Mouse (Mus musculus): Measurements from ENCODE around the gene Eif2a. TPM values are rescaled to one million over a fixed set of nuclear protein-coding genes. Genes with fewer than 3 reads are reported as not detected.

Gene Eif2a
- total RNA-seq, 2 experiments from 2014 or later: 43.4 to 44.1 TPM

DNA sequence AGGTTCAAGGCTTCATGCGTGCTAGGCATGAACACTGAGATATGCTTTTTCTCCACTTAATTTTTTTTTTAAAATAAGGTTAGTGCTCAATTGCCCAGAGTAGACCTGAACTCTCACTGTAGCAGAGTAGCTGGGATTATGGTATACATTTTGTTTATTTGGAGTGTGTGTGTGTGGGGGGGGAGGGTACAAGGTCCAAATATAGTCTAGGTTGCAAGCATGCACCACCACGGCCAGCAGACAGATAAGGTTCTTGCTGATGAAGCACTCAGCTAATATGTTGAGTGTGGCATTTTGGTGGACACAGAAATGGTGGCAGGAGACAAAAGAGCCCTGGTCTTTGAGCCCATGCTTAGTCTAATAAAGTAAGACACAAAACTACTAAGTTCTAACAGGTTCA, 6.7 kb upstream of the Eif2a start:
- no peak for DNase-seq (ENCODE audit: low spot score in 2 of 2)
- intact Hi-C loops (cut with DNase I): no loop called here

DNA sequence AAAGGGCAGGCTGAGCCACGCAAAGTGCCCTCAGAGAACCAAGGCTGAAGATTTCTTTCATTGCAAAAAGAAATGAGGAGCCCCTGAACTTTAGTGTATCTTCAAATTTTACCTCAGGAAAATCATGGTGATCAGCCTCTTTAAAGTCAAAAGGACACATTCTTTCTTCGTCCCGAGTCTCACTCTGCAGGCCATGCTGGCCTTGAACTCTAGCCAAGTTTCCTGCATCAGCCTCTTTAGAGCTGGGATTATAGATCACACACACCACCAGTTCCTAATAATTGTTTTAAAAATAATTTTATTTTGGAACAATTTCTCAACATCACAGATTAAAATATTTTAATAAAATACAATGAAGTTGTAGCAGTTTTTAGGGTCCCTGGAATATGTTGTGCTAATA, 6.1 kb upstream of the Eif2a start:
- intact Hi-C loops (cut with DNase I): no loop called here
- DNase-seq (ENCODE audit: low spot score in 2 of 2): no peak

GRCm38 (mm10) chr3:58520286-58520685, 5.3 kb upstream of the Eif2a start:
- DNase-seq (ENCODE audit: low spot score in 2 of 2): no peak

GRCm38 (mm10) chr3:58521361-58521760, 4.3 kb upstream of the Eif2a start:
- intact Hi-C loops (cut with DNase I): no loop called here
- DNase-seq (ENCODE audit: low spot score in 2 of 2): no peak

More at GRCm38 (mm10) chr3:58520286-58520685, 5.3 kb upstream of the Eif2a start:
- intact Hi-C loops (cut with DNase I): no loop called here

GRCm38 (mm10) chr3:58523386-58523785, 2.2 kb upstream of the Eif2a start:
- DNase-seq (ENCODE audit: low spot score in 2 of 2): no peak
- intact Hi-C loops (cut with DNase I): no loop called here

GRCm38 (mm10) chr3:58524246-58524645, 1.4 kb upstream of the Eif2a start:
- no peak for DNase-seq (ENCODE audit: low spot score in 2 of 2)
- intact Hi-C loops (cut with DNase I): no loop called here

DNA sequence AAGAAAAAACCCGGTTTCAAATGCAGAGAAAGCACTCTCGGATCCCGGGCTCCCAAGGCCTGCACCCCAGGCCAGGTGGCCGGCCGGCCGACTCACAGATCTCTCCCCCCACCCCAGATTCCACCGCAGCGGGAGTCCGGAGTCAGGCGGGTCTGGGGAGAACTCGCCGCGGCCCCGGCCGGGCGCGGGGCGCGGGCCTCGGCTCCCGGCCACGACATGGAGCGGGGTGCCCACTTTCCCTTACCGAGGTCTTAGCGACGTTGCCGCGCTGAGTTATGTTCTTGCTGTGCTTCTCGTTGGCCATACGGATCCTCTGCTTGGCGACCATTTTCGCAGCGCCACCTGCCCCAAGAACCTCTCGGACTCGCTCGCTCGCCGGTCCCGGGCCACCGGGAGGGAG, 455 bp upstream of the Eif2a start:
- peak; percentile 9 to 19 for DNase-seq (ENCODE audit: low spot score in 2 of 2)
- intact Hi-C loops (cut with DNase I): no loop called here

GRCm38 (mm10) chr3:58526408-58526737, 752 bp downstream of the Eif2a start:
- DNase-seq (ENCODE audit: low spot score in 2 of 2): no peak
- intact Hi-C loops (cut with DNase I): no loop called here

DNA sequence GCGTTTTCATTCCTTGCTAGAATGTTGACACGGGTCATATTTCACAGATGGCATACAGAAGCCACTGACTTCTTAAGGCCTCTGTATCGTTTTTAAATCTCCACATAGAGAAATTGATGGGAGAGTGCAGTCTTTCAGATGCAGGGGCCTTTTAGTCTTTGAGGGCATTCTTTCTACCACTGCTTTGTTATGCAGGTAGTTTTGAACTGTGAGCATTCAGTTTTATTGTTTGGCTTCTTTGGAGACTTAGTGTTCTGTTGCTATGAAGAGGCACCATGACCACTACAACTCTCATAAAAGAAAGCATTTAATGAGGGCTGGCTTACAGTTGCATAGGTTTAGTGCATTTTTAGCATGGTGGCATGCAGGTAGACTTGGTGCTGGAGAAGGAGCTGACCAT, 11.0 kb downstream of the Eif2a start:
- DNase-seq (ENCODE audit: low spot score in 2 of 2): no peak
- intact Hi-C loops (cut with DNase I): no loop called here

GRCm38 (mm10) chr3:58552001-58552811, 26.6 kb downstream of the Eif2a start:
- intact Hi-C loops (cut with DNase I): no loop called here
- DNase-seq (ENCODE audit: low spot score in 2 of 2): no peak

DNA sequence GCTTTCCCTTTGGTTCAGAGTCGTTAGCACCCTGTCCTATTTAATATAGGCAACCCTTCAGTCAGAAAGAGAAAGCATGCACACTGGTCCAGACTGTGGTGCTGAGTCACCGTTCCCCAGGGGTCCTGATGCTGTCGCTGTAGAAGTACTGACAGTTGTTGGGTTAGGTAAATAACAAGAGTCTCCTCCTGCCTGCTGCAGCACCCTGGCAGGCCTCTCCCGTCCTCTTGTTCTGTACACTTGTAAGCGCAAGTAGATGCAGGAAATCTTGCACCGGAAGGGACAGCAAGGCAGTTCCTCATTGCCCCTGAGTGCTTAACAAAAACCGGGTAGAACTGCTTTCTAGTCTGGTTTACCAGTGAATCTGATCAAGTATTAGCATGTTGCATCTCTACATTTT, 31.0 kb downstream of the Eif2a start:
- DNase-seq (ENCODE audit: low spot score in 2 of 2): no peak
- intact Hi-C loops (cut with DNase I): no loop called here

GRCm38 (mm10) chr3:58559887-58560286, 34.3 kb downstream of the Eif2a start:
- intact Hi-C loops (cut with DNase I): no loop called here

DNA sequence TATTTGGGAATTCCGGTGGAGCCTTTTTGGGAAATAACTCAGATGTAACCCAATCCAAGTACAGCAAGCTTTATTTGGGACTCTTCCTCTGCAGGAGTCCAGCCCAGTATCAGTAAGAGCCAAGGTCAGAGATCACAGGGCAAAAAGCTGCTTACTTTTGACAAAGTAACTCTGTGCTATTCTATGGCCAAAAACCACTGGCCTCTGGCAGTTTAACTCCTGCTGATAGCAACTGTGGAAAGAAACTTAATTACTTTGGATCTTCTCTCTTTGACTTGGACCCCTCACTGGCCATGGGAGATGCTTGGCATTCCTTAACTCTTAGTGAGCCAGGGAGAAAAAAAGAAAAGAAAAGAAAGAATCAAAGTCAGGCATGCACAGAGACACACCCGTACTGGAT, 35.8 kb downstream of the Eif2a start:
- no peak for DNase-seq (ENCODE audit: low spot score in 2 of 2)
- intact Hi-C loops (cut with DNase I): no loop called here

More at GRCm38 (mm10) chr3:58559887-58560286, 34.3 kb downstream of the Eif2a start:
- DNase-seq (ENCODE audit: low spot score in 2 of 2): no peak

- intact Hi-C loops (cut with DNase I): loop anchor here (10.0 kb wide), 1 partner anchor 124 kb away; the partner anchor contains the start of gene Siah2
- DNase-seq (ENCODE audit: low spot score in 2 of 2): no peak
Measured at GRCm38 (mm10) chr3:58570821-58571220, 45.2 kb downstream of the Eif2a start.

DNA sequence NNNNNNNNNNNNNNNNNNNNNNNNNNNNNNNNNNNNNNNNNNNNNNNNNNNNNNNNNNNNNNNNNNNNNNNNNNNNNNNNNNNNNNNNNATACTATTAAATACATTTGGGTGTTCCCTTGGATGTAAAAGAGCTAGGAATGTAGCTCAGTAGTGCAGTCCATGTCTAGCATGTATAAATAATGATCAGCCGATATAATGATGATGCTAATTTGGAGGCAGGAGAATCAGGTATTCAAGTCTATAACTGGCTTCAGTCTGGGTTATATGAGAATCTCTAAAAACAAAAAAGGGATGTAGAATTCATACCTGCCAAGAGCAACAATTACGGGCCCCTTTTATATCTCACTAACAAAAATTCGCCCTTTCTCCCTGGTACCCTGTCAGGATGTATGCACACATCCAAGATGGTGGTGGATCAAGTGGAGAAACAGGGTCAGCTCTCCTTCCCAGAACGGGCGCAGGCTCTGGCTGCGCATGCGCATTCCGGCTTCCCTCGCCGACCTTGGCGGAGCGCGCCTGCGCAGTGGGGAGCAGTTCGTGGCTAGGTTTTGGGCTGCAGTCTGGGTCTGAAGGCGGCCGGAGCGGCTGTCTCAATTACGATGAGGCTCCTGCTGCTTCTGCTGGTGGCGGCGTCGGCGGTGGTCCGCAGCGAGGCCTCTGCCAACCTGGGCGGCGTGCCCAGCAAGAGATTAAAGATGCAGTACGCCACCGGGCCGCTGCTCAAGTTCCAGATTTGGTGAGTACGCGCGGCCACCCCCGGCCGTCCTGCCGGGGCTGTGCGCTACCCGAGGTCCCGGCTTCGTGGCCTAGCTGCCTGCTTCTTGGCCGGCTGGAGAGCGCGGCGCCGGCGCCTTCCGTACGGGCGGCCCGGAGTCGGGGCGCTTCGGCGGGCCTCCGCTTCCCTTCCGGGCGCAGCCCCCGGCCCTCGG, 50.8 kb downstream of the Eif2a start, which contains the start of gene Selenot:
Gene Selenot, plus strand, starts transcription at position 500 of the 930 bp plus-strand sequence.
- peak; percentile 96 to 98 for DNase-seq (ENCODE audit: low spot score in 2 of 2)
- intact Hi-C loops (cut with DNase I): loop anchor here (10.0 kb wide), 1 partner anchor 118 kb away; the partner anchor contains the start of gene Siah2

- DNase-seq (ENCODE audit: low spot score in 2 of 2): peak; percentile 38 to 50
- intact Hi-C loops (cut with DNase I): loop anchor here (10.0 kb wide), 1 partner anchor 118 kb away; the partner anchor contains the start of gene Siah2
Measured at GRCm38 (mm10) chr3:58577067-58577503, 51.5 kb downstream of the Eif2a start.

DNA sequence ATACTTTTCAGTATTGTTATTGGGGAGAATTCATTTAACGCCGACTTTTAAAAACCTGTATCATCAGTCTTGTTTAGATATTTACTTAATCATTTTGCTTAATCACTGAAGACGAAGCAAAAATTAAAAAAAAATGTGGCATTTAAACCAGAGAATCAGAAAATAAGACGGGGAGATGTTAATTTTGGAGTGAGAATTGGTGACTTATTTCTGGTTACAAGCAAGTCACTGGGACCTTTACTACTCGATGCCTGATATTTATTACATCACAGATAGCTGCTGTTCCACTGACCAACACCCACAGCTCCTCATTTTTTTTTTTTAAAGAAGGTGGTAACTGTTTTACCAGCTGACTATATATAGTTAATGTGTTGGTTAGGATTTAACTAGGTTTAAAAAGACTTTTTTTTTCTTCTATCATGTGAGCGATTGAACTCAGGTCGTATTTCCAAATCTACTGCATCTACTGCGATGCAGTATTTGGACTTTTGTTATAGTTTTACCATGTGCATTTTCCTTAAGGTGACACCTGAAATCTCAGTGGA, 52.0 kb downstream of the Eif2a start:
- intact Hi-C loops (cut with DNase I): loop anchor here (10.0 kb wide), 1 partner anchor 117 kb away; the partner anchor contains the start of gene Siah2
- DNase-seq (ENCODE audit: low spot score in 2 of 2): no peak

- intact Hi-C loops (cut with DNase I): no loop called here
Measured at GRCm38 (mm10) chr3:58581530-58581929, 55.9 kb downstream of the Eif2a start.

DNA sequence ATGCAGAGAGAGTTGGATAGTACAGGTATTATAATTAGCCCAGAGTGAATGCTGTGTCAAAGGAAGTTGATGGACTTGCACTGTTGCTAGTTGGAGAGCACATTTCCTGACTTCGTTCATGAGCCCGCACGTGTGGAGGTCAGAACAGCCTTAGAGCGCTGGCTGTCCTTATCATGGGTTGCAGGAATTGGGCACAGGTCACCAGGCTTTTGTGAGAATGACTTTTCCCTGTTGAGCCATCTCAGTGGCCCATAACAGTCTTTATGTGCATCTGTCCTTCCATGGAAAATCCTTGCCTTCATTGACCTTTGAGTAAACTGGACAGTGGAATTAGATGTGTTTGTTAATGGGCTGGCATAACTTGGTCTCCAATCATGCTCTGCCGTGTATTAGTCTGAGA, 56.7 kb downstream of the Eif2a start:
- no peak for DNase-seq (ENCODE audit: low spot score in 2 of 2)
- intact Hi-C loops (cut with DNase I): no loop called here

More at GRCm38 (mm10) chr3:58581530-58581929, 55.9 kb downstream of the Eif2a start:
- DNase-seq (ENCODE audit: low spot score in 2 of 2): no peak
